Mouse (Mus musculus) frontal cortex, adult 2 months (tissue): ENCODE data around the gene Mpdu1. TPM values are rescaled to one million over a fixed set of nuclear protein-coding genes. Genes with fewer than 3 reads are reported as not detected.
A peak's percentile ranks its signal among the peaks of the same experiment; 100 is the strongest.

Experiments used
- DNase-seq, 2 experiments: peaks; one replicate each; pipeline ENCODE4 v3.0.0; 2022; ENCODE audit warnings: low spot score in 1 of 2; ENCODE audit errors: extremely low spot score in 1 of 2
- polyA plus RNA-seq: library from polyadenylated mRNA; depleted of rRNA; stranded (reverse); fragments of >200 nt; gene quantifications from 2 replicates; pipeline ENCODE4 v1.2.3, GENCODE M21; 2012

Gene Mpdu1
- polyA plus RNA-seq, 1 experiment = 104 TPM

- DNase-seq = no peak
Observed at GRCm38 (mm10) chr11:69692196-69692811, 29.9 kb upstream of the Mpdu1 start.

GRCm38 (mm10) chr11:69689891-69690290 is 27.4 kb upstream of the Mpdu1 start:
- DNase-seq = no peak

- no peak for DNase-seq
Observed at GRCm38 (mm10) chr11:69687061-69687460, 24.6 kb upstream of the Mpdu1 start.

GRCm38 (mm10) chr11:69686377-69686776 is 23.9 kb upstream of the Mpdu1 start:
- DNase-seq = no peak

- peak in 1 of 2 experiments; percentile 61 for DNase-seq
Observed at GRCm38 (mm10) chr11:69685526-69686148, 23.2 kb upstream of the Mpdu1 start, which contains the start of gene Tnfsf13. Tnfsf13 (minus strand) TSS chr11:69685784.

- no peak for DNase-seq
Observed at GRCm38 (mm10) chr11:69684936-69685335, 22.5 kb upstream of the Mpdu1 start.

GRCm38 (mm10) chr11:69684128-69684745 is 21.8 kb upstream of the Mpdu1 start:
- DNase-seq = no peak

GRCm38 (mm10) chr11:69683576-69683975 is 21.1 kb upstream of the Mpdu1 start:
- DNase-seq = no peak

GRCm38 (mm10) chr11:69682840-69683533 is 20.5 kb upstream of the Mpdu1 start:
- peak in 1 of 2 experiments; percentile 96 for DNase-seq

- no peak for DNase-seq
Observed at GRCm38 (mm10) chr11:69682209-69682839, 19.9 kb upstream of the Mpdu1 start.

GRCm38 (mm10) chr11:69681314-69682208 is 19.1 kb upstream of the Mpdu1 start, which contains the start of gene Senp3:
Senp3 (minus strand) TSS chr11:69682084.
- peak; percentile 94 to 97 for DNase-seq

GRCm38 (mm10) chr11:69680136-69680855 is 17.9 kb upstream of the Mpdu1 start:
- DNase-seq = no peak

GRCm38 (mm10) chr11:69679144-69679543 is 16.7 kb upstream of the Mpdu1 start:
- DNase-seq = no peak

- peak; percentile 100 for DNase-seq
Observed at GRCm38 (mm10) chr11:69672211-69672706, 9.8 kb upstream of the Mpdu1 start, which contains the start of gene Eif4a1. Eif4a1 (minus strand) TSS chr11:69672423.

- DNase-seq = no peak
Observed at GRCm38 (mm10) chr11:69671726-69672124, 9.3 kb upstream of the Mpdu1 start.

- DNase-seq = peak; percentile 86 to 93
Observed at GRCm38 (mm10) chr11:69670786-69671725, 8.6 kb upstream of the Mpdu1 start.

- DNase-seq = no peak
Observed at GRCm38 (mm10) chr11:69666665-69667005, 4.2 kb upstream of the Mpdu1 start.
